In genomic region chr2:155394586-155394985, GRCm38 (mm10) we compare ENCODE assay signal across 26 mouse cellular contexts. TPM values are rescaled to one million over a fixed set of nuclear protein-coding genes. Genes with fewer than 3 reads are reported as not detected.
DNase-seq lines count a peak whose midpoint lies in the region; ATAC-seq and TF ChIP-seq lines count a peak whose summit lies in the region.
"Had no signal": no experiment of that assay in that cellular context is flagged by ENCODE, and none has a peak within 500 bp of the region (broad histone marks: within the 10 kb centered on the region; RNA-seq: fewer than 3 reads in every experiment).

No protein-coding gene starts in this region.

- H3K27me3 ChIP-seq in heart, embryonic 13.5 days (replicated peaks) = no peaks in the 10 kb centered on the region
- H3K27me3 ChIP-seq in limb, embryonic 11.5 days (ENCODE audit: control insufficient read depth, insufficient read depth, low read length) = no peaks in the 10 kb centered on the region
- H3K27me3 ChIP-seq in limb, embryonic 10.5 days (ENCODE audit: low read depth, poor library complexity, severe bottlenecking) = no peaks in the 10 kb centered on the region
- H3K27me3 ChIP-seq: embryonic facial prominence, embryonic 13.5 days; forebrain, embryonic 12.5 days; forebrain, embryonic 15.5 days; hindbrain, embryonic 13.5 days; intestine, embryonic 15.5 days had no signal

- no peak for ATAC-seq in heart, embryonic 13.5 days (ENCODE audit: extremely low read depth, insufficient number of reproducible peaks, low FRiP score, low TSS enrichment)
- ATAC-seq in limb, embryonic 11.5 days (ENCODE audit: insufficient number of reproducible peaks, low FRiP score, low TSS enrichment, low read depth) = no peak
- ATAC-seq: CD4-positive, CD25-positive, alpha-beta regulatory T cell, adult 4 months; forebrain, embryonic 15.5 days; hindbrain, embryonic 16.5 days; intestine, embryonic 15.5 days had no signal

- peaks cover 72% of the 10 kb centered on the region for H3K36me3 ChIP-seq in heart, embryonic 13.5 days
- 0 out of 2 replicates have a peak, but pooled peaks cover 2% of the 10 kb centered on the region for H3K36me3 ChIP-seq in limb, embryonic 11.5 days (ENCODE audit: control insufficient read depth, insufficient read depth, low read length)
- peaks cover 74% of the 10 kb centered on the region for H3K36me3 ChIP-seq in limb, embryonic 10.5 days

- peaks cover 15% of the 10 kb centered on the region for H3K4me1 ChIP-seq in heart, embryonic 13.5 days
- H3K4me1 ChIP-seq in limb, embryonic 11.5 days (ENCODE audit: control insufficient read depth, insufficient read depth, low read length) = peaks cover 3% of the 10 kb centered on the region; the same call in 1 of the 2 replicates
- no peaks in the 10 kb centered on the region for H3K4me1 ChIP-seq in limb, embryonic 10.5 days
- H3K4me1 ChIP-seq: embryonic facial prominence, embryonic 13.5 days; forebrain, embryonic 12.5 days; forebrain, embryonic 15.5 days; hindbrain, embryonic 10.5 days; hindbrain, embryonic 13.5 days; intestine, embryonic 15.5 days had no signal

- TF ChIP-seq CTCF in gastrocnemius, adult 2 months (IDR thresholded peaks at IDR 0.05) = no peak

- no peak overlapping the region for H3K9ac ChIP-seq in heart, embryonic 13.5 days
- no peak overlapping the region for H3K9ac ChIP-seq in limb, embryonic 11.5 days (ENCODE audit: low read length)
- H3K9ac ChIP-seq: embryonic facial prominence, embryonic 13.5 days; forebrain, embryonic 12.5 days; forebrain, embryonic 15.5 days; hindbrain, embryonic 13.5 days; intestine, embryonic 15.5 days had no signal

- intact Hi-C loops in gastrocnemius, adult 2 months (cut with DNase I) = no loop called here
- intact Hi-C loops in heart, postnatal 14 days (cut with DNase I) = no loop called here

- WGBS in heart, embryonic 13.5 days = 86% methylated on average over 5 of the region's 5 CpGs
- 26% methylated on average over 5 of the region's 5 CpGs for WGBS in limb, embryonic 11.5 days
- 48% methylated on average over 5 of the region's 5 CpGs for WGBS in limb, embryonic 10.5 days

- no peak overlapping the region for H3K4me3 ChIP-seq in gastrocnemius, adult 2 months
- no peak overlapping the region for H3K4me3 ChIP-seq in heart, embryonic 13.5 days
- no peak overlapping the region for H3K4me3 ChIP-seq in limb, embryonic 11.5 days (ENCODE audit: low read depth, low read length)
- H3K4me3 ChIP-seq in limb, embryonic 10.5 days = no peak overlapping the region
- H3K4me3 ChIP-seq: embryonic facial prominence, embryonic 13.5 days; erythroblast, embryonic 14.5 days; forebrain, embryonic 12.5 days; forebrain, embryonic 15.5 days; hindbrain, embryonic 10.5 days; hindbrain, embryonic 13.5 days; intestine, embryonic 15.5 days had no signal

- H3K9me3 ChIP-seq in heart, embryonic 13.5 days = no peaks in the 10 kb centered on the region
- no peaks in the 10 kb centered on the region for H3K9me3 ChIP-seq in limb, embryonic 11.5 days (ENCODE audit: control insufficient read depth, low read length)
- no peaks in the 10 kb centered on the region for H3K9me3 ChIP-seq in limb, embryonic 10.5 days (replicated peaks)
- H3K9me3 ChIP-seq: embryonic facial prominence, embryonic 13.5 days; forebrain, embryonic 12.5 days; forebrain, embryonic 15.5 days; hindbrain, embryonic 10.5 days; hindbrain, embryonic 13.5 days; intestine, embryonic 15.5 days had no signal

- DNase-seq in gastrocnemius, adult 2 months = no peak
- DNase-seq in gastrocnemius, postnatal 10 days = no peak
- no peak for DNase-seq in heart, postnatal 14 days
- DNase-seq in limb, embryonic 11.5 days (ENCODE audit: low spot score) = peak; percentile 23
- no peak for DNase-seq in limb, embryonic 10.5 days (ENCODE audit: low spot score)
- DNase-seq: adrenal gland, adult 2 months; adrenal gland, postnatal 14 days; cerebellum, adult 11 months; cerebellum, adult 2 months; cerebellum, adult 9-11 months; cerebellum, postnatal 25 days; gastrocnemius, postnatal 14 days; heart, adult 18-20 months; heart, postnatal 36 days; kidney, adult 11 months; kidney, adult 8-10 months had no signal

- H3K27ac ChIP-seq in gastrocnemius, adult 2 months = peak overlapping the region; percentile 56
- H3K27ac ChIP-seq in heart, embryonic 13.5 days (replicated peaks) = peak overlapping the region; percentile 39
- 0 out of 2 replicates have a peak overlapping the region, but pooled peaks have one; percentile 30 for H3K27ac ChIP-seq in limb, embryonic 11.5 days (replicated peaks; ENCODE audit: low read depth, low read length)
- H3K27ac ChIP-seq in limb, embryonic 10.5 days = no peak overlapping the region
- H3K27ac ChIP-seq: embryonic facial prominence, embryonic 13.5 days; forebrain, embryonic 12.5 days; forebrain, embryonic 15.5 days; hindbrain, embryonic 10.5 days; hindbrain, embryonic 13.5 days; intestine, embryonic 15.5 days had no signal

- no peak overlapping the region for H3K4me2 ChIP-seq in heart, embryonic 13.5 days
- H3K4me2 ChIP-seq in limb, embryonic 11.5 days (ENCODE audit: low read depth, severe bottlenecking) = no peak overlapping the region
- H3K4me2 ChIP-seq: embryonic facial prominence, embryonic 13.5 days; forebrain, embryonic 12.5 days; forebrain, embryonic 15.5 days; hindbrain, embryonic 13.5 days; intestine, embryonic 15.5 days had no signal

RNA-seq across cellular contexts. Expression of gene Trp53inp2, which starts 13.7 kb away (rescaled TPM):
- total RNA-seq in gastrocnemius, adult 2 months (2021) = 100 to 1,000 TPM; 334 to 391 TPM
- 100 to 1,000 TPM; 215 to 242 TPM for total RNA-seq in gastrocnemius, postnatal 10 days (2021)
- 97.6 and 107 TPM in 2 replicates for polyA plus RNA-seq in heart, embryonic 13.5 days (2015; fragmentation: Nextera tagmentation; extraction: Ambion mirVana)
- total RNA-seq in heart, postnatal 14 days (2021) = 100 to 1,000 TPM; 560 to 604 TPM
- 17.5 and 19.3 TPM in 2 replicates for polyA plus RNA-seq in limb, embryonic 11.5 days (2014; fragmentation: Nextera tagmentation; extraction: Ambion mirVana)
- polyA plus RNA-seq in limb, embryonic 10.5 days (2016; fragmentation: Nextera tagmentation; extraction: Ambion mirVana) = 15.2 and 23.5 TPM in 2 replicates

RNA-seq across cellular contexts. Expression of gene Pigu, which starts 37.4 kb away (rescaled TPM):
- 10 to 100 TPM; 23.8 to 24.7 TPM for total RNA-seq in gastrocnemius, adult 2 months (2021)
- total RNA-seq in gastrocnemius, postnatal 10 days (2021) = 10 to 100 TPM; 27.1 to 27.5 TPM
- 53.2 and 58.8 TPM in 2 replicates for polyA plus RNA-seq in heart, embryonic 13.5 days (2015; fragmentation: Nextera tagmentation; extraction: Ambion mirVana)
- total RNA-seq in heart, postnatal 14 days (2021) = 10 to 100 TPM; 29.6 TPM
- polyA plus RNA-seq in limb, embryonic 11.5 days (2014; fragmentation: Nextera tagmentation; extraction: Ambion mirVana) = 53.4 and 56.0 TPM in 2 replicates
- 51.7 and 53.9 TPM in 2 replicates for polyA plus RNA-seq in limb, embryonic 10.5 days (2016; fragmentation: Nextera tagmentation; extraction: Ambion mirVana)
